Mouse (Mus musculus): Measurements from ENCODE around the gene Fabp7. TPM values are rescaled to one million over a fixed set of nuclear protein-coding genes. Genes with fewer than 3 reads are reported as not detected.

The Fabp7 gene
- polyA plus RNA-seq (2014; fragmentation: Nextera tagmentation; extraction: Ambion mirVana) = 2,236 and 2,340 TPM in 2 replicates

DNA sequence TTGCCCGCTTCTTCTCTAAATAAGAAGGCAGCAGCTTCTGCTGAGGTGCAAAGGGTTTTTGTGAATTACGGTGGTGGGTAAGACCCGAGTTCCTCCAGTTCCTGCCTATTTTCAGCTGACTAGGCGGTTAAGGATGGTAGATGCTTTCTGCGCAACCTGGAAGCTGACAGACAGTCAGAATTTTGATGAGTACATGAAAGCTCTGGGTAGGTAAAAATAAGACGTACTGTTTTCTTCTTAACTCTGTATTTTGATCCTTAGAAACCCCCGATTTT lies at the start of gene Fabp7:
Fabp7 (plus strand) TSS at position 6 of the 275 bp plus-strand sequence.
- Histone ChIP-seq H3K9ac (peak within 1 kb of the TSS; percentile 54), H3K4me3 (replicated peaks; ENCODE audit: low read length) (peak within 1 kb of the TSS; percentile 29), H3K9me3 (ENCODE audit: control insufficient read depth, low read length) (no peaks in the 10 kb centered on the region), H3K27ac (peak within 1 kb of the TSS; percentile 78), H3K36me3 (replicated peaks; ENCODE audit: control insufficient read depth, insufficient read depth) (no peaks in the 10 kb centered on the region), H3K4me1 (replicated peaks; ENCODE audit: control insufficient read depth, insufficient read depth, low read length) (peaks cover 10% of the 10 kb centered on the region), H3K27me3 (ENCODE audit: control insufficient read depth, insufficient read depth, low read length) (no peaks in the 10 kb centered on the region), H3K4me2 (replicated peaks) (peak within 1 kb of the TSS; percentile 50)
- ATAC-seq (ENCODE audit: low FRiP score) = no peak
- 3% methylated on average over 7 of the region's 7 CpGs for WGBS
- no peak for DNase-seq (ENCODE audit: low spot score)

DNA sequence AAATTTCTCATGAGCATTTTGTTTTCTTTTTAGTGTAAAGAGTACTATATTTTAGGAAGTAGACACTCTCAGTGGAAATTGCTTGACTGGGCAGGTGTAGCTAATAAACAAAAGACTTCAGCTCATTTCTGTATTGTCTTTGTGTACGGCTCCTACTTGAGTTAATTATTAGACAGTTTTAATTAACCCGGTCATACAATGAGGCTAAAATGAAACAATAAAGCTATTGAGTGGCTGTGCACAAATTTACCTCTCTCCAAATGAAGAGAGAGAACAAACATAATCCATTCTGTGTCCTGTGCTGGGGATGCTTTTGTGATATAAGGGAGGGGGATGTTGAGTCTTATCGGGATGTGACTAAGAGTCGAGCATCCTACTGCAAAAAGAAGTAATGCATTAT lies 43.9 kb upstream of the Fabp7 start:
- DNase-seq (ENCODE audit: low spot score) = no peak
- WGBS = 61% methylated on average over 4 of the region's 4 CpGs

DNA sequence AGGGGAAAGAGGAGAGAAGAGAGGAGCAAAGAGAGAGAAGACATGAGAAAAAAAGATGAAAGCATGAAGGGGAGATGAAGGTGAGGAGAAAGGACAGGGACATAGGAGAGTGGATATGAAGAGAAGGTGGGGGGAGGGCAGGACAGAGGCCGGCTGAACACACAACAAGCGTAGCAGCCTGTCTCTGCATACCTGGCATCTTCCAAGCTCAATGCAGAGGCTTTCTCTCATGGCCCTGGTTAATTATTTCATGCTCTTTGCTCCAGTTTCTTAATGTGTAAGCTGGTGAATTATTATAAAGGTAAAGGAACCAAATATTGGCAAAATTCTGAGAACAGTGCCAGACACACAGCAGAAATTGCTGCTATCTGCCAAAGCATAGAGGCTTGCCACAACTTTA lies 43.3 kb upstream of the Fabp7 start:
- Histone ChIP-seq H3K4me2 (replicated peaks) (no peak overlapping the region), H3K4me1 (replicated peaks; ENCODE audit: control insufficient read depth, insufficient read depth, low read length) (no peaks in the 10 kb centered on the region), H3K9ac (no peak overlapping the region), H3K36me3 (replicated peaks; ENCODE audit: control insufficient read depth, insufficient read depth) (no peaks in the 10 kb centered on the region), H3K9me3 (ENCODE audit: control insufficient read depth, low read length) (no peaks in the 10 kb centered on the region), H3K27ac (no peak overlapping the region), H3K27me3 (ENCODE audit: control insufficient read depth, insufficient read depth, low read length) (no peaks in the 10 kb centered on the region), H3K4me3 (replicated peaks; ENCODE audit: low read length) (no peak overlapping the region)
- ATAC-seq (ENCODE audit: low FRiP score) (no peak), DNase-seq (ENCODE audit: low spot score) (no peak)
- 74% methylated on average over 2 of the region's 2 CpGs for WGBS

More for the DNA sequence above, 43.9 kb upstream of the Fabp7 start:
- Histone ChIP-seq H3K9me3 (ENCODE audit: control insufficient read depth, low read length) (no peaks in the 10 kb centered on the region), H3K36me3 (replicated peaks; ENCODE audit: control insufficient read depth, insufficient read depth) (no peaks in the 10 kb centered on the region), H3K4me1 (replicated peaks; ENCODE audit: control insufficient read depth, insufficient read depth, low read length) (no peaks in the 10 kb centered on the region), H3K4me3 (replicated peaks; ENCODE audit: low read length) (no peak overlapping the region), H3K27me3 (ENCODE audit: control insufficient read depth, insufficient read depth, low read length) (no peaks in the 10 kb centered on the region), H3K27ac (no peak overlapping the region), H3K9ac (no peak overlapping the region), H3K4me2 (replicated peaks) (no peak overlapping the region)
- ATAC-seq (ENCODE audit: low FRiP score) = no peak

DNA sequence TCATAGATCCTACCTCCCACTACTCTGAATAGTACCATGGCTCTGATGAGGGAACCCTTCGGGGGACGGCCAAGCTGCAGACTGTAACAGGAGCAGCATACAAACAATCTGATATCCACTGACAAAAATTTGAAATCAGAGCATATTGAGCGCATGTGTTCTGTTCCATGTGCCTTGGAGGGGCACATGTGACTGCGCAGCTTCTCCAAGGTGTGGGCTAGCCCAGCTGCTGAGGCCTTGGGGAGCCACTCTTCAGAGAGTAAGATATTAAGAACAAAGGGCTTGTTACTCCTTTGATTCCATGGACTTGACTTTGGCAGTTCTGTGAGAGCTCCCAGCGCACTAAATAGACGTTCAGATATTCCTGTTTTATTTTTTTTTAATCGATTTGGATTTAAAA lies 41.6 kb upstream of the Fabp7 start:
- no peak for DNase-seq (ENCODE audit: low spot score)
- 73% methylated on average over 7 of the region's 7 CpGs for WGBS
- Histone ChIP-seq H3K4me1 (replicated peaks; ENCODE audit: control insufficient read depth, insufficient read depth, low read length) (no peaks in the 10 kb centered on the region), H3K36me3 (replicated peaks; ENCODE audit: control insufficient read depth, insufficient read depth) (no peaks in the 10 kb centered on the region), H3K4me3 (replicated peaks; ENCODE audit: low read length) (no peak overlapping the region), H3K4me2 (replicated peaks) (no peak overlapping the region), H3K27me3 (ENCODE audit: control insufficient read depth, insufficient read depth, low read length) (no peaks in the 10 kb centered on the region), H3K9me3 (ENCODE audit: control insufficient read depth, low read length) (no peaks in the 10 kb centered on the region), H3K27ac (no peak overlapping the region), H3K9ac (no peak overlapping the region)
- no peak for ATAC-seq (ENCODE audit: low FRiP score)

DNA sequence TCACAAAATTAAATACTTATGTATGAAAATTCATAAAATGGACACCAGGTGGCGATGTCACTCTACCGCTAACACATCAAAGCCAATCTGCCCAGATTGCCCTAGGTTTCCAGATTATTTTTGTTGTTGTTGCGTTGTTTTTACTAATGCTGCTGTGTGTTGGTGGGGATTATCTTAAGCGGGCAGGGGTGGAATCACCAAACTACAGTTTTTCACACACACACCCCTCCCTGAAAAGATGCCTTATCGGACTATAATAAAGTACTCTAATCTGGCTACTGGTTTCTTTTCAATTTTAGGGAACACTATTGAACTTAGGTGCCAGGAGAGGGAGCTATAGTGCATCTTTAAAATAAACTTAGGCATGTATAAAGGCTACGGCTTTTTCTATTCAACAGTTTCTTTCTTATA lies 41.1 kb upstream of the Fabp7 start:
- Histone ChIP-seq H3K27me3 (ENCODE audit: control insufficient read depth, insufficient read depth, low read length) (no peaks in the 10 kb centered on the region), H3K27ac (no peak overlapping the region)

DNA sequence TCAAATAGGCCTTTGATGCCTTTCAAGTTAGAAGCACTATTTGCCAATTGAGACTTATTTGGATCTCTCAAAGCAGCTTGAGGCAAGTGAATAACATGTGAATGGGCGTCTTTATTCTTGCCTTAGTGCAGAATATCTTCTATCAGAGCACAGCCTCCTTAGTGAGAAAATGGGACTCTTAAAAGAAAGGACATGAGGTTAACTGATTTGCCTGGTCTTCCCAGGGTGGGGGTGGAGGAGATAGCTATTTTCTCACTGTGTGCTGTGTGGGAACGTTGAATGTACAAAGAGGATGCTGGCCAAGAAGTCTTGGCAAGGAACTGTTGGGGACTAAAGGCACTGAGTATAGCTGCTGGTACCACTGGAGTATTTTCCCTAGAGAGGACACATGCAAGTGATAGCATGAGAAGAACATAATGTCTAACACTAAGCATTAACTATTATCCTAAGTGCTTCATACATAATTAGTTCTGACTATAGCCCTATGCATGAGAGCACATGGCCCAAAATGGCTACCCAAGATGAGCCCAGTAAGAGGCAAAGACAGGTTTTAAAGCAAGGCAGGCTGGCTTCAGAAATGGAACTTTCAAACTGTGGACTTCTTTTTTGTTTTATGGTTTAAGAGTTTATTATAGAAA lies 40.4 kb upstream of the Fabp7 start:
- H3K27ac ChIP-seq = peak overlapping the region; percentile 51; the same call in 1 of the 2 replicates

More for the DNA sequence above, 41.1 kb upstream of the Fabp7 start:
- DNase-seq (ENCODE audit: low spot score) = peak; percentile 93
- H3K9me3 ChIP-seq (ENCODE audit: control insufficient read depth, low read length) = no peaks in the 10 kb centered on the region
- no peaks in the 10 kb centered on the region for H3K36me3 ChIP-seq (replicated peaks; ENCODE audit: control insufficient read depth, insufficient read depth)
- no peaks in the 10 kb centered on the region for H3K4me1 ChIP-seq (replicated peaks; ENCODE audit: control insufficient read depth, insufficient read depth, low read length)
- peak overlapping the region; percentile 50 for H3K4me2 ChIP-seq (replicated peaks)
- H3K4me3 ChIP-seq (replicated peaks; ENCODE audit: low read length) = peak overlapping the region; percentile 26
- WGBS = 3% methylated on average over 6 of the region's 6 CpGs
- peak; percentile 80 for ATAC-seq (ENCODE audit: low FRiP score)
- H3K9ac ChIP-seq = no peak overlapping the region

DNA sequence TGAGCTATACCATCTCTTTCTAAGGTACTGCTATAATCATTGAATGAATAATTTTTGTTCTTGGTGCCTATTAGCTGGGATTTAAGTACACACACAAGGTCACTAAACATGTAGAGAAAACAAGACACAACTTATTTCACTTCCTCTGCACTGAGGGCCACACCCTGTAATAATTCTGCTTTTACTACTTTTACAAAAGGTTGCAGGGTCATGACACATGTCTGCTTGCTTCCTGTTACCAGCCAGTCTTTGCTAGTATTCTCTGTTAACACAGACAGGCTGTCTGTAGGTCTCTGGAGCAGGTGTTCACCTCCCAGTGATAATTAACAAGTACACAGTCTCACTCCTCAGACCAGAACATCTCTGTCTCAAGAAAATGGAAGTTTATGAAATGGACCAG lies 39.2 kb upstream of the Fabp7 start:
- Histone ChIP-seq H3K4me1 (replicated peaks; ENCODE audit: control insufficient read depth, insufficient read depth, low read length) (no peaks in the 10 kb centered on the region), H3K9ac (no peak overlapping the region), H3K4me2 (replicated peaks) (no peak overlapping the region), H3K36me3 (replicated peaks; ENCODE audit: control insufficient read depth, insufficient read depth) (no peaks in the 10 kb centered on the region), H3K4me3 (replicated peaks; ENCODE audit: low read length) (no peak overlapping the region), H3K27me3 (ENCODE audit: control insufficient read depth, insufficient read depth, low read length) (no peaks in the 10 kb centered on the region), H3K9me3 (ENCODE audit: control insufficient read depth, low read length) (no peaks in the 10 kb centered on the region), H3K27ac (no peak overlapping the region)
- ATAC-seq (ENCODE audit: low FRiP score) (no peak), DNase-seq (ENCODE audit: low spot score) (no peak)

More for the DNA sequence above, 40.4 kb upstream of the Fabp7 start:
- Histone ChIP-seq H3K9me3 (ENCODE audit: control insufficient read depth, low read length) (no peaks in the 10 kb centered on the region), H3K4me2 (replicated peaks) (0 out of 2 replicates have a peak overlapping the region, but pooled peaks have one; percentile 13), H3K4me1 (replicated peaks; ENCODE audit: control insufficient read depth, insufficient read depth, low read length) (no peaks in the 10 kb centered on the region), H3K9ac (no peak overlapping the region), H3K4me3 (replicated peaks; ENCODE audit: low read length) (no peak overlapping the region), H3K27me3 (ENCODE audit: control insufficient read depth, insufficient read depth, low read length) (no peaks in the 10 kb centered on the region), H3K36me3 (replicated peaks; ENCODE audit: control insufficient read depth, insufficient read depth) (no peaks in the 10 kb centered on the region)
- WGBS = 15% methylated on average over 2 of the region's 2 CpGs
- ATAC-seq (ENCODE audit: low FRiP score) (peak; percentile 90), DNase-seq (ENCODE audit: low spot score) (no peak)

DNA sequence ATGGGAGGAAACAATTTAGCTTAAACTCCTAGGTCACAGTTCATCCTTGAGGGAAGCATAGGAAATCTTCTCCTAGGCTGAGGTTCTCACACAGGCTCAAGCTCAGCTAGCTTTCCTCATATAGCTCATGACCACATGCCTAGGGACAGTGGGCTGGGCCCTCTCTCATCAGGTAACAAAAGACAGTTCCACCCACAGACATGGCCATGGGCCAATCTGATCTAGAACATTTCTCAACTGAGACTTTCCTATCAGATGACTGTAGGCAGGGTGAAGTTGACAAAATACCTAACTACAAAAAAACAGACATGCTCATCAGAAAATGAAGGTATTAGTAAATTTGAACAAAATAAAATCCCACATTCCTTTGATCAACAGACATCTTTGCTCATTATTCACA lies 37.6 kb upstream of the Fabp7 start:
- no peak overlapping the region for H3K4me2 ChIP-seq (replicated peaks)
- no peaks in the 10 kb centered on the region for H3K4me1 ChIP-seq (replicated peaks; ENCODE audit: control insufficient read depth, insufficient read depth, low read length)
- no peak overlapping the region for H3K4me3 ChIP-seq (replicated peaks; ENCODE audit: low read length)
- no peaks in the 10 kb centered on the region for H3K27me3 ChIP-seq (ENCODE audit: control insufficient read depth, insufficient read depth, low read length)
- ATAC-seq (ENCODE audit: low FRiP score) (no peak), DNase-seq (ENCODE audit: low spot score) (no peak)
- H3K9ac ChIP-seq = no peak overlapping the region
- H3K36me3 ChIP-seq (replicated peaks; ENCODE audit: control insufficient read depth, insufficient read depth) = no peaks in the 10 kb centered on the region
- H3K9me3 ChIP-seq (ENCODE audit: control insufficient read depth, low read length) = no peaks in the 10 kb centered on the region
- no peak overlapping the region for H3K27ac ChIP-seq

DNA sequence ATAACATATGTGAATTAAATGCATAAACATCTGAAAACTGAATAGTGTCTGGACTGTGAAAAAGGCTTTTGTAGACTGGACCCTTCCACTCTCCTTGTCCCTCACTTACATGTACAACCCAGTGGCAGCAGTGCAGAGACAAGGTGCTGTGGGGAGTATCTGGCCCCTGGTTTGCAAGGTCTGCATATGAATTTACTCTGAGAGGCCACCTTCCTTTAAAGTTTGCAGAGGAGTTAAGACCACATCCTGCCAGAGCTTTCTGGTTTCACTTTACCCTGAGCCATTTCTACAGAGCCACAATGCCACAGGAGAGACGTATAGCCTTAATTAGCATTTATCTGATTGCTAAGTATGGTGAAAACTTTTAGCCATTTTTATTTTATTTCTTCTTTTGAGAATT lies 31.3 kb upstream of the Fabp7 start:
- no peaks in the 10 kb centered on the region for H3K9me3 ChIP-seq (ENCODE audit: control insufficient read depth, low read length)
- H3K27me3 ChIP-seq (ENCODE audit: control insufficient read depth, insufficient read depth, low read length) = no peaks in the 10 kb centered on the region
- 81% methylated on average over 1 of the region's 1 CpGs for WGBS
- DNase-seq (ENCODE audit: low spot score) = no peak
- H3K4me3 ChIP-seq (replicated peaks; ENCODE audit: low read length) = no peak overlapping the region
- no peaks in the 10 kb centered on the region for H3K36me3 ChIP-seq (replicated peaks; ENCODE audit: control insufficient read depth, insufficient read depth)
- no peak overlapping the region for H3K9ac ChIP-seq
- no peak overlapping the region for H3K4me2 ChIP-seq (replicated peaks)
- no peak overlapping the region for H3K27ac ChIP-seq
- H3K4me1 ChIP-seq (replicated peaks; ENCODE audit: control insufficient read depth, insufficient read depth, low read length) = no peaks in the 10 kb centered on the region
- ATAC-seq (ENCODE audit: low FRiP score) = no peak

DNA sequence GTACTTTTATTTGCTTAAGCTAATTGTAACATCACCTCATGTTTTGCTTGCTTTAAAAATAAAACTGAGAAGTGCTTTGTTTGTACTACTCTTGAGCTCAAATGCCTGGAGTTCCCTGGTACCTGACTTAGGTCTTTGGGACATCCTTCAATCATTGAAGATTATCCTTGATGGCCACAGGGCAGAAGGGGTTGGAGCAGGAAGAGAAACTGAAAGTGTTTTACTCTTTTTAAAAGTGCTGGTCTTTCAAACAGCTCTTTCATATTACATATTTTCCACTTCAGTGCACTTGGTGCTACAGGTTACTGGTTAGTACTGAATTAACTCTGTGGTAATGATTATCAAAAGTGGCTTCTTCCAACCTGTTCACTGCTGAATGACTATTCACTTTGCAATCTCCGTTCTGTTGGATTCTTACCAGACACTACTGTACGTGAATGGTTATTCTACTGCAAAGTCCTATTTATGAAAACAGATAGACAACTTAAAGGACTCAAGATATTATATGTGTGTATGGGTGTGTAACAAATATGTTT lies 29.4 kb upstream of the Fabp7 start:
- no peaks in the 10 kb centered on the region for H3K4me1 ChIP-seq (replicated peaks; ENCODE audit: control insufficient read depth, insufficient read depth, low read length)
- ATAC-seq (ENCODE audit: low FRiP score) = no peak
- H3K27ac ChIP-seq = no peak overlapping the region
- H3K9ac ChIP-seq = no peak overlapping the region
- no peaks in the 10 kb centered on the region for H3K36me3 ChIP-seq (replicated peaks; ENCODE audit: control insufficient read depth, insufficient read depth)
- no peaks in the 10 kb centered on the region for H3K27me3 ChIP-seq (ENCODE audit: control insufficient read depth, insufficient read depth, low read length)
- 93% methylated on average over 2 of the region's 2 CpGs for WGBS
- H3K4me2 ChIP-seq (replicated peaks) = no peak overlapping the region
- DNase-seq (ENCODE audit: low spot score) = no peak
- H3K9me3 ChIP-seq (ENCODE audit: control insufficient read depth, low read length) = no peaks in the 10 kb centered on the region
- H3K4me3 ChIP-seq (replicated peaks; ENCODE audit: low read length) = no peak overlapping the region
